17 mouse cellular contexts compared by ENCODE assay signal in genomic region chr11:22970546-22970945, GRCm38 (mm10). TPM values are rescaled to one million over a fixed set of nuclear protein-coding genes. Genes with fewer than 3 reads are reported as not detected.
"Had no signal": no experiment of that assay in that cellular context is flagged by ENCODE, and none has a peak within 500 bp of the region (broad histone marks: within the 10 kb centered on the region; RNA-seq: fewer than 3 reads in every experiment).

No protein-coding gene starts in this region.

- H3K4me2 ChIP-seq: lung, embryonic 15.5 days; midbrain, embryonic 12.5 days; neural tube, embryonic 12.5 days; stomach, embryonic 15.5 days had no signal

- ATAC-seq: liver, postnatal 0 days; lung, postnatal 0 days; midbrain, embryonic 15.5 days had no signal

- H3K9ac ChIP-seq: liver, postnatal 0 days; lung, embryonic 15.5 days; midbrain, embryonic 12.5 days; midbrain, embryonic 15.5 days; neural tube, embryonic 12.5 days; stomach, embryonic 15.5 days had no signal

- H3K27ac ChIP-seq: lung, embryonic 15.5 days; macrophage; midbrain, embryonic 12.5 days; midbrain, embryonic 15.5 days; neural tube, embryonic 12.5 days; stomach, embryonic 15.5 days; stomach, postnatal 0 days had no signal

- H3K9me3 ChIP-seq: stomach, embryonic 15.5 days had no signal

- DNase-seq: liver, postnatal 0 days; lung, adult 2 months; lung, postnatal 14 days; lung, postnatal 36 days; right cerebral cortex, postnatal 14 days; thymus, adult 2 months; thymus, postnatal 25 days; thymus, postnatal 4 days had no signal

- H3K4me3 ChIP-seq: lung, embryonic 15.5 days; midbrain, embryonic 12.5 days; midbrain, embryonic 15.5 days; neural tube, embryonic 12.5 days; stomach, embryonic 15.5 days had no signal

- H3K27me3 ChIP-seq: lung, embryonic 15.5 days; megakaryocyte, embryonic 14.5 days; midbrain, embryonic 12.5 days; midbrain, embryonic 15.5 days; neural tube, embryonic 12.5 days; stomach, embryonic 15.5 days had no signal

- H3K36me3 ChIP-seq: midbrain, embryonic 15.5 days had no signal

RNA-seq across cellular contexts. Expression of gene Gm28048, which starts 11.3 kb away (rescaled TPM):
- polyA plus RNA-seq: lung, adult 2 months; thymus, adult 2 months had no signal
